Mouse (Mus musculus) ovary, postnatal 14 days (tissue): ENCODE results near the gene Dnajc17.

Source experiments
- DNase-seq: peaks from one replicate; pipeline ENCODE4 v3.0.0; 2022; ENCODE audit warnings: low spot score

Gene Dnajc17

GRCm38 (mm10) chr2:119208344-119209175 lies at the start of gene Dnajc17, which contains the start of gene Zfyve19:
TSS of gene Dnajc17 (minus strand) at chr2:119208795.
TSS of gene Zfyve19 (plus strand) at chr2:119208617.
- peak; percentile 89 for DNase-seq

DNA sequence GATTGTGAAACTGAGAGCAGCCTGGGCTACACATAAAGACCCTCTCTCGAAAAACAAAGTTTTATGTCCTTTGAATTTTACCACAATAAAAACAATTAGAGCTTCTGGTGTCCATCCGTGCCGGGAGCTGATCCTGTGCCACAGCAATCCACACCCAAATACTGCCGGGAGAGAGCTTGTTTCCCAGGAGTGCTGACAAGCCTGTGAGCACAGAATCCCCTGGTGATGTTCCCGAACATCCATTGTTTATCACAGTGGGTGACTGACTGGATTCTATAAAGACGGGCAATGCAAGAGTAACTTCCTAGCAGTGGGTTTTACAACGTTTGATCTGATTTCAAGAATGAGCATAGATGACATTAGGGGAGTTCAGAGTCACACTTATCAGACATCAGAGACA lies 46.4 kb upstream of the Dnajc17 start:
- no peak for DNase-seq

DNA sequence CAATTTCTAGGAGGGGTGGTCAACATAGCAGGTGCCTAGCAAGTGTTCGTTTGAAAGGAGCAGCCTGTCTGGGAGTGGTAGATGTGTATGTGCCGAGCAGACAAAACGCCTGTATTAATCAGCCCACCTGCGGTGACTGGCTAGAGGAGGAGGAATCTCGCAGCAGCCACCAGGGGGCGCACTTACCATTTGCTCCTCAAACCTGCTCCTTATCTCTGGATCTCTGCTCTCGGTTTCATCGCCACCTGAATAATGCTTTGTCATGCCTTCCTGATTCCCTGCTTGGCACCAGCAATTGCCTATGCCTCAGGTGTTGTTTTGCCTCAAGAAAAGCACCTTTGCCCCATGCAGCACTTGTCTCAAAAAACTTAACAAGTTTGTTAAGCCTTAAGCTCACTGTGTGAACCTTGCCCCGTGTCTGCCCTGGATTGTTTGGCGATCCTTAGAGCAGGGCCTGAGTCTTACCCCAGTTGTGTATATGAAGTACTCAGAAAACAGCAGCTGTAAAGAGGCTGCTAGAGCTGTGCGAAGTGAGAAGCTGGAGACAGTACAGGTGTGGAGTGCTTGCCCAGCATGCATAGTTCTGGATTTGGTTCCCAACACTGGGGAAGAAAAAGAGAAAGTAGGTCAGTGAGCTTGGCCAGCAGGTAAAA lies 42.4 kb upstream of the Dnajc17 start:
- peak; percentile 77 for DNase-seq

- no peak for DNase-seq
Measured at GRCm38 (mm10) chr2:119250377-119250776, 41.8 kb upstream of the Dnajc17 start.

- DNase-seq, result no peak
Measured at GRCm38 (mm10) chr2:119249592-119250061, 41.0 kb upstream of the Dnajc17 start.

DNA sequence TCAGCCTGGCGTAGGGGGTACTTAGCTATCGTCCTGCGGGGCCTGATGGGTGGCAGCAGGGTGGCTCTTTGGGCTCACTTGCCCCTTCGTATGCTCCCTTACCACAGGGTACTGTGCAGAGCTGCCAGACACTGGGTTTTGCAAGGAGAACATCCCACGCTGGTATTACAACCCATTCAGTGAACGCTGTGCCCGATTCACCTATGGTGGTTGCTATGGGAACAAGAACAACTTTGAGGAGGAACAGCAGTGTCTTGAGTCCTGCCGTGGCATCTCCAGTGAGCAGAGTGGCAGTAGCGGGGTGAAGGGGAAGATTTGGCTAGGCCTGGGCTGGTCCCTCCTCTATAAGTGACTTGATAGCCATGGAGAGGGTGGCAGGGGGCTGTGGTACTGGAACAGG lies 39.3 kb upstream of the Dnajc17 start:
- DNase-seq, result no peak

- no peak for DNase-seq
Measured at GRCm38 (mm10) chr2:119245246-119245645, 36.7 kb upstream of the Dnajc17 start.

- DNase-seq, result no peak
Measured at GRCm38 (mm10) chr2:119242548-119242947, 34.0 kb upstream of the Dnajc17 start.

GRCm38 (mm10) chr2:119240819-119241186 lies 32.2 kb upstream of the Dnajc17 start:
- no peak for DNase-seq

DNA sequence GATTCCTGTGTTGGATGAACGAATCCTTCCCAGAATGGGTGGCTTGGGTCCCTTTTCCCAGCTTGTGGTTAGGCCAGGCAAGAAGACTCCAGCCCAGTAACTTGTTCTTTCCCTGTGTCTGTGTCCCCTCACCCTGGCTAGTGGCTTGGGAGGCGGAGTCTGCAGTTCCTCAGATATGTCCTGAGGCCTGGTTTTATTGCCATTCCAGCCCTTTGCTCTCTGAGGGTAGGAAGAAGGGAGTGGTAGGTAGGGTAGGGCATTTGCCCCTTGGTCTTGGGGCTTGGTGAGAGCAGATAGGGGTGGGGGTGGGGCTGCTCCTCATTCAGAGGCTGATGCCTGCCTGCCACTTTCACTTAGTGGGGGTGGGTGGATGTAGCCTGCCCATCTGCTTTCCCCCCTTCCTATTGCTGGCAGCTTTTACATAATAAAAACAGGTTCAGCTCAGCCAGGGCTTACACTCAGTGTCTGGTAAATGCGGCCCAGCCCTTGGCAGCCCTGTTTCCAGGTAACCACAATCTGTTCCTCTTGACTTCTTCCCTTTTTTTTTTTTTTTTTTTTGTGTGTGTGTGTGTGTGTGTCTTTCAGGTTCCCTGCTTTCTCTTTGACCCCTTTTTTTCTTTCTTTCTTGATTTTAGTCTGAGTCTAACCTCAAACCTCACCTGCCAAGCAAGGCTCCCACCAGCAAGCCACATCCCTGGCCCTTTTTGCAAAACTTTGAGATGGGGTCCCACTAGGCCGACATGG lies 31.7 kb upstream of the Dnajc17 start:
- DNase-seq, result no peak

DNA sequence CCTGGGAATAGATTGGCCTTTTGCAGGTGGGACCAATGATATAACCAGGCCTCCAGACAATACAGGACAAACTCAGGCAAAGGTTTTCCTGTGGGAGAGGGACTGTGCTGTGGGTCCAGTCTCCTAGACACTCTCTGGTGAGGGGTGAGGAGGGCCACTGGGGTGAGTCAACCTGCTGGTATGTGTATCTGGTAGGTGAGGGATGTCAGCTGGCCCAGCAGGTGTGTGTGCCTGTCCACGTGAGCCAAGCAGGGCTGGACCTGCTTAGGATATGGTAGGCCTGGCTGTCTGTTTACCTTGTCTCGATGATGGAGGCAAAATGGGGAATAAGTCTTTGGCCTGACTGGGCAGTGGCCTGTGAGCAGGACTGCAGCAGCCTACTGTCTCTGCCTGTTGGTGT lies 30.1 kb upstream of the Dnajc17 start:
- no peak for DNase-seq

- DNase-seq, result no peak
Measured at GRCm38 (mm10) chr2:119237871-119238220, 29.3 kb upstream of the Dnajc17 start.

- DNase-seq, result peak; percentile 15
Measured at GRCm38 (mm10) chr2:119237210-119237870, 28.7 kb upstream of the Dnajc17 start, which contains the start of gene Spint1. TSS of gene Spint1 (plus strand) at chr2:119237362.

- no peak for DNase-seq
Measured at GRCm38 (mm10) chr2:119236682-119237209, 28.2 kb upstream of the Dnajc17 start.

GRCm38 (mm10) chr2:119229775-119230704 lies 21.4 kb upstream of the Dnajc17 start, which contains the start of gene Ppp1r14d:
TSS of gene Ppp1r14d (minus strand) at chr2:119229906.
- DNase-seq, result no peak

DNA sequence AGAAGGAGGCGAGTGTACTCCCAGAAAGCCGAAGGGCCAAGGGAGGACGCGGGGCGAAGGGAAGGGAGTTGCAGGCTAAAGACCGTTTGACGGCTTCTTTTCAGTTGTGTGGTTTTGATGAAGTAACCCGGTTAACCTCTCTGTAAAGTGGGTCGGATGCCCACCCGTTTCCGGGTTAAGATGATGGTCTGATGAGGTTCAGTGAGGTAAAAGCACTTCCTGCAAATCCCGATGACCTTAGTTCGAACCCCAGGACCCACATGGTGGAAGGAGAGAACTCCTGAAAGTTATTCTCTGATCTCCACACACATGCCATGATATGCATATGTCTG lies 547 bp upstream of the Dnajc17 start:
- DNase-seq, result no peak

DNA sequence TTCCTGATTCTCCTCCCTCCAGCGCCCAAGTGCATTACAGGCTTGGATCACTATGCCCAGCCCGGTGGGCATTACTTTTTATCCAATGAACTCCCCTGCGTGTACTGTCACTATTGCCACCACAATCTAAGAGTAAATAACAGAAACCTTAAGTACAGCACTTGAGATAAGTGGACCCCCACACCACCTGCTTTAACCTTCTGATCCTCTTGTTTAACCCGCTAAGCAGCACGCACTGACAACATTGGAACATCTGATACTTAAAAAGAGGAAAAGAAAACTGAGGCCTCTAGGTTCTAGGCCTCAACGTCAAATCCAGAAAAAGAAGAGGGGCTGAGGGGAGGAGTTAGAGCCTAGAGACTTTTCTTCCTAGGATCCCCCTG lies 643 bp downstream of the Dnajc17 start:
- no peak for DNase-seq

DNA sequence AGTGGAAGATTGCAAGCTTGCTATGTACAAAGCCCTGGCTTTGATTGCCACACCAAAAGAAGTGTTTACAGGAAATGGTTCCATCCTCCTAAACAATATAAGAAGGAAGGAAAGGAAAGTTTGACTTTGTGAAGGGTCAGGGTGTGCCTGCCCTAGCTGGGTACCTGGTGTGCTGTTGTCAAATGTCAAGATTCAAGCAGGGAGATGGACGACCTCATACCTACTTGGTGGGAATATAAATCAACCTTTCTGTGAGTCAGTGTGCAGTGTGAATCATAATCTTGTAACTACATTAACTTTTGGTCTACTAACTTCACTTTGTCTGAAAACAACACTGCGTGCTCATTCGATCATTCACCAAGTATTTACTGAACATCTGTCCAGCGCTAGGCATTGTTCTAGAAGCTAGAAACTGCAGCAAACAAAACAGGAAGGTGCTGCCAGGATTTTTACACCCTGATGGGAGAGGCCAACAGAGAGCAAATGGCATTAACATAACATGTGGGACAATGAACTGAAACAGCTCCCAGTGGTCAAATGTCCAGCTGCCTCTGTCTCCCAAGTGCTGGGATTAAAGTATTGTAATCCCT lies 4.6 kb downstream of the Dnajc17 start:
- no peak for DNase-seq

DNA sequence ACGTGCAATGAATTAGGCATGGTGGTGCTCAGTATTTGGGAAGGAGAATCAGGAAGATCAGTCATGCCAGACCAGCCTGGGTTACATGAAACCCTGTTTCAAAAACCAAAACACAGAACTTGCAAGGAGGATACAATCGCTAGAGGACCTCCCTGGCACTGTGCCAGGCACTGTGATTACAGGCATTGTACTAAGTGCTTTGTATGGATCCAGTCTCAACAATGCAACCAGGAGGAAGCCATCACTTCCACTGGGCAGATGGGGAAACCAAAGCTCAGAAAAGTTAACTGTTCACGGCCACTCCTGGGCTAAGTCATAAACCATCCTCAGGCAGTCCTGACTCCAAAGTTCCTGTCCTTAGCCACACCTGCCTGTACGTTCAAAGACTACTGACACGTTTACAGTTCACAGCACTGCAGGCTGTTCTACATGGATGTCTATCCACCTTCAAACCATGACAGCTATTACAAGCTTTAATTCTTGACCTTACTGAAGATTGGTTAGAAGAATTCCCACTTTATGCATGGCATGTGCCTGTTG lies 5.6 kb downstream of the Dnajc17 start:
- no peak for DNase-seq

DNA sequence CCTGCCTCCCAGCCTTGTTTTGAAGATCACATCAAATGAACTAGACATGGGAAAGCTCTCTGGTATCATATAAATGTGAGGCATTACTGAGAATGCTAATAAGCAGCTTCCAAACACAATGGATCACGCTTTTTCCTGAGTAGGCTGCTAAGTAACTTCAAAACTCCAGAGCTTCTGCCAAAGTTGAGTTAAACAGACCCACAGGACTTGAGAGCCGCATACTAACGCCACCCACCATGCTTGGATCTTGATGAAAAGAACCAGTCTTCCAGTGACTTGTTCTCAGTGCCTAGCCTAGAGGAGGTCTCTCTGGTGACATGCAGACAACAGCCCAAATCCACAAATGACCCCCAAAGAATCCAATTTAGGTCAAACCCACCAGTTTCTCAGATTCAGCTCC lies 9.7 kb downstream of the Dnajc17 start:
- DNase-seq, result no peak
